Mouse (Mus musculus): ENCODE measurements around the gene Sec23b.
"Not testable (repeated sequence)": the region's sequence is repeated elsewhere in the genome, so short reads cannot be mapped to it uniquely, and the experiment has no call there.

The Sec23b gene

DNA sequence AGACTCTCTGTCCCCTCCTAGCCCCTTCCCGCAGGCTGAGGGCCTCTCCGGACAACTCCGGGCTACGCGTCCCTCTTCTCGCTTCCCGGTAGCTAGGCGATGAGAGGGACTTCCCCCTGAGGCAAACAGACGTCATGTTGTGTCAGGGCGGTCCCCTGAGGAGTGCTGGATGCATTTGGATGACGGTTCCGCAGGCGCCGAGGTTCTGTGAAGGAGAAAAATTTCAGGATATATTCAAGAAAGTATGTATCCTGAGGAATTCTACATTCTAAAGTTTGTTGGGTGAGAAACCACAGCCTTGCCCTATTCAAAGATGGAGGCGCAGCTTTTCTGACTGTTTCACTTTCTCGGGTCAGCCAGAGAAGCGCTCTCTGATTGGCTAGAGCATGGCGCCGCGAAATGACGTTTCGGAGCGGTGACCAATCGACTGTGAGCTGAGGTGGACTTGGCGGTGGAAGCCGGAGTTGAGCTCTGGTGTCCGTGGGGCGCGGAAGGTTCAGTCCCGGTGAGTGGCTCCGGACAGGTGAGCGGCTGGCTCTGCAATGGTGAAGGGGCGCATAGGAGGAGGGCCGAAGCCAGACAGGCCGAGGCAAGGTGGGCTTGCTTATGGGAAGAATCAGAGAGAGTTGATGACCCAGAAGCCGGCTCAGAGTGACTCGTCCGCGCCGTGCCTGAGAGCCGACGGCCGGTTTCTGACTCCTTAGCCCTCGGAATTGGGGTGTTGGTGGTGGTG, at the start of gene Sec23b:
Gene Sec23b (plus strand): TSS at position 410 of the 733 bp plus-strand sequence.
- peak; percentile 96 for DNase-seq

GRCm38 (mm10) chr2:144514619-144515018, 41.4 kb upstream of the Sec23b start:
- DNase-seq = no peak

DNA sequence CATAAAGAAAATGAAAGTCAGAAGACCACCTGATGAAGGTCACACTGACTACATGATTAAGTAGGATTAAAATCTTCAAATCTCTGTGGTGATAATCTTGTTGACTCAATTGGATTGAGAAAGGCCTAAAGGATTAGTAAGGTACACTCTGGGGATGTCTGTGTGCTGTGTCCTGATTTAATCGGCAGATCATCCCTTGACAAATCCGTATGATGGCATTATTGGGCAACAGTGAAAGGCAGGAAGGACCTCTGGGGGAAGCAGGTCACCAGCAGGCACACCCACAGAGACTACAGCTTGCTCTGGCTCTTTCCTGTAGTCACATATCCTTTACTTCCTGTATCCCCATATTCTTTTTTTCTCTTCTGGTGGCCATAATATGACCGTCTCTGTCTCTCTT, 36.3 kb upstream of the Sec23b start:
- DNase-seq = no peak

- no peak for DNase-seq
Observed at GRCm38 (mm10) chr2:144525856-144526255, 30.2 kb upstream of the Sec23b start.

DNA sequence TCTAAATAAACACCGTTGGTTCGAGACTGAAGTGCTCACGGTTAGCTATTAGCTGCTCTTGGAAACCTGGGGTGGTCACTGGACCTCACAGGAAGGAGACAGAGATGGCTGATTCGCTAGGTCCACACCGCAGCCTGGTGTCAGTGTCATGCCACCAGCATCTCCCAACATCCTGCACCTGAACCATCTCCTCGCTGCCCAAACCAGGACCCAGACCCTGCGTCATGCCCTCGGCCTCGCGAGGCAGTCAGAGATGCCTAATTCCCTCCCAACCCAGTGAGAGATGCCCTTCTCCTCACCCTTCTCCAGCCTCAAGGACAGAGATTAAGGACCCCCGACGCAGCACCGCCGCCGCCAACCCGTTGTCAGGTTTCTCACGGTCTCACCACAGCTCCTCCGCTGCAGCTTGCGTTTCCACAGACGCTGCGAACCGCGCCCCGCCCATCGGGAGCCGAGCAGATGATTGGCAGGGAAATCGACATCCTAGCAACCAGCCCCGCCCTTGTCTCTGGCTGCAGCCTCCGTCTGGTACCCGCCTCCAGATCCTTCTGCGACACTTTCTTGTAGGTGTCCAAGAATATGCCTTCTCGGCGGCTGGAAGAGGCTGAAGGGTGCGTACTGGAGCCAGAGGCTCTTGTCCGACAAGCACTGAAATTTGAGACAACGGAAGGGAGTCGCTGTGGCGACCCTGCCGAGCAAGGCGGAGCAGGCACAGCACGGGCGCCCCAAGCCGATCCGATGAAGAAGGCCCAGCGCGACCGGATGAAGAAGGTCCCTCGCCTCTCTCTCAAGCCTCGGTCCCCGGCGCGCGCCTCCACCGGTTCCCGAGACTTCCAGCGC, 28.8 kb upstream of the Sec23b start, which contains the start of the genes Dzank1 and Polr3f:
Gene Dzank1 (minus strand): TSS at position 434 of the 840 bp plus-strand sequence.
Gene Polr3f (plus strand): TSS at position 738 of the 840 bp plus-strand sequence.
- DNase-seq = peak; percentile 95

DNA sequence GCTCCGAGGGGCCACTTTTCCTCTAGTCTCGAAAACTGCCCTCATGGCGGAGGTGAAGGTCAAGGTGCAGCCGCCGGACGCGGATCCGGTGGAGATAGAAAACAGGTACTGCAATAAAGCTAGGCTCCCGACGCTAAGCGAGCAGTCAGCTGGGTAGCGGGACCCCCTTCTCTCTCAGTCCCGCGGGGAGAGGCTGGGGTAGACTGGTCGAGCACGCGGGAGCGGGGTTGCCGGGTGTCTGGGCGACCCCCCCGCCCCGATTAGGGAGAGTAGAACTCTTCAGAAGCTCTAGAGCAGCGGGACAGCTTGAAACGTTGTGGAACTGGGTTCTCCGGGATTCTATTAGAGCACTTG, 28.2 kb upstream of the Sec23b start:
- DNase-seq = no peak

DNA sequence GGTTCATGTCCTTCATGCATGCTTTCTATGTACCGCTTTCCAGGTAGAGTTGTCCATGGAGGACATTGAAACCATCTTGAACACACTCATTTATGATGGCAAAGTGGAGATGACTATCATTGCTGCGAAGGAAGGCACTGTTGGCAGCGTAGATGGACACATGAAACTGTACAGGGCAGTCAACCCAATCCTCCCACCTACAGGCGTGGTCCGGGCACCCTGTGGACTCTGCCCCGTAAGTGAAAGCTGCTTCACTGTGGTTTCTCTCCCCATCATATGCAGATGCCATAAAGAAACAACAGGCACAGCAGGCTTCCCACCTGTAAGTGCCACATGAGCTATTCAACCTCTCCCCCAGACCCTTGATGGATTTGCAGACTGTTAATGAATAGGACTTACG, 18.9 kb upstream of the Sec23b start:
- no peak for DNase-seq

DNA sequence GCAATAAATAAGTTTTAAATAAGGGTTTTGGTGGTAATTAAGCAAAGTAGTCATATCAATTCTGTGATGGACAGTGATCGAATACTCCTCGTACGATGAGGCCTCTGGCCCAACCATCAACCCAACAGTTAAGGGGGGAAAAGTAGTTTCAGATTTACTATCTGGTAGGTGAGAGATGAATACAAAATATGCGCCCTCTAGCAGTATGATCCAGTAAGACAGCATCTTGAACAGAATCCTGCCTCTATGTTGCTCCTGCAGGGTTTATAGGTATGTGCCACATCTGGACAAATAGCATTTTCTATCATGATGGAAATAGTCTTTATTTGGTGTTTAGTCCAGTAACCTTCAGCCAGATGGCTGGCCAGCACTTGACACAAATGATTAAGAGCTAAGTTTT, 14.8 kb upstream of the Sec23b start:
- no peak for DNase-seq

GRCm38 (mm10) chr2:144543670-144544069, 12.4 kb upstream of the Sec23b start:
- no peak for DNase-seq

DNA sequence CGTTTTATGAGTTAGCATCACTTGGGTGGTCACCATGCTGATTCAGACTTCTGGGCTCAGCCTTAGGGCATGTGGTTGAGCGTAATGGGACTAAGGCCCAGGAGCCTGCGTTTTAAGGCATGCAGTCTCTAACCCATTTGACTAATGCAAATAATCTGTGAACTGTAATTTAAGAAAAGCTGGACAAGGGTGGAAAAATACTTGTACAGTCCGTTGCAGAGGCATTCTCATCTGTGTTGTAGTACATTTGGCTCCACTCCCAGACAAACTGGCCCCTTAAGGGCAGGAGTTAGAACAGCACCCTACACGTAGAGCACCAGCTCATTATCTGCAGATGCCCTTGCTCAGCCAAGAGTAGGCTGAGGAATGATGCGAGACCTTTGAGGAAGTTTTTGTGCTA, 11.4 kb upstream of the Sec23b start:
- DNase-seq = no peak

DNA sequence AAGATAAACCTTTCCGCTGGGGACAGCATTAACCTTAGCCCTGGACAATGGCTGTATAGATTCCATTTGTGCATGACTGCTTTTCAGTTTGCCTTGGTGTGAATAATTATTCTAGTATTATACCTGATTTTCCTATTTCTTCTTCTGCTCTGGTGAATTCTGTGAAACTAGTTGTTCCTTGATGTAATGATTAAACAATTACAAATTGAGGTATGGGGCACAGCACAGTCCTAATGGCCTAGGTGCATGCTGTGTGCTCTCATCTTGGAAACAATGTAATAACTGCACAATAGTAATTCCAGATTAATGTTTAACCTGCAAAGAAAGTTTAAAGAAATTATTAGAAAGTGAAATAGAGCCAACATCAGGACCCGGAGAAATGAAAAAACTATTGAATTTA, 11.0 kb upstream of the Sec23b start:
- DNase-seq = no peak

DNA sequence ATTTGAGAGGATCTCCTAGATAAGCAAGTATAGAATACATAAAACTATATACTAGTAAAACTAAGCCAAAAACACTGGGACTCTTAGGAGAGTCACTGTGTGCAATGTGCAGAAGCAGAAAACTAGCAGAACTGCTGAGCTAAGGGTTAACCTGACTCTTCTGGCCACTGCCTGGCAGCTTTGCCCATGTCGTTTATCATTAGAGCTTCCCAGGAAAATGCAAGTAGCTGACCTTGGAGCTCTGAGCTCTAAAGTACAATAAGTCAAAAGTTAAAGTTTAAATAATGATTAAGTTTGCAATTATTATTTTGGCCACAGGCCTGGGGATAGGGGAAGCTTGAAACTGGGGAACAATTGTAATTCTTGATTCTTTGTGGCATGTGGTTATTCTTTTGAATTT, 10.5 kb upstream of the Sec23b start:
- DNase-seq = no peak

DNA sequence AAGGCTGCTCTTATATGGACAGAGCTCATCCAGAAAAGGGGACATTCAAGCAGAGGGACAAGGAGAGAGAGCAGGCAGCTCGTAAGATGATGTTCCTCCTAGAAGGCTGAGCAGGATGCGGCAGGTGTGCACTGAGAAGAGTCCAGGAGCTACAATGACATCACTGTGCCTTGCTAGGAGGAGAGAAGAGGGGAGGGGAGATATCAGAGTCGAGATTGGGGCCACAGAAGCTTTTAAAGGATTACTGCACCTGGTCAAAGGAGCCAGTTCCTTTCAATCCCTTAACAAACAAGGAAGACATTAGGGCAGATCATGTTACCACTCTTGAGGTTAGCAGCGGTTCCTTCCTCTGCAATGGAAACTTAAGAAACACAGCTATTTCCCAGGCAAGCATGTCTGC, 8.5 kb upstream of the Sec23b start:
- no peak for DNase-seq

DNA sequence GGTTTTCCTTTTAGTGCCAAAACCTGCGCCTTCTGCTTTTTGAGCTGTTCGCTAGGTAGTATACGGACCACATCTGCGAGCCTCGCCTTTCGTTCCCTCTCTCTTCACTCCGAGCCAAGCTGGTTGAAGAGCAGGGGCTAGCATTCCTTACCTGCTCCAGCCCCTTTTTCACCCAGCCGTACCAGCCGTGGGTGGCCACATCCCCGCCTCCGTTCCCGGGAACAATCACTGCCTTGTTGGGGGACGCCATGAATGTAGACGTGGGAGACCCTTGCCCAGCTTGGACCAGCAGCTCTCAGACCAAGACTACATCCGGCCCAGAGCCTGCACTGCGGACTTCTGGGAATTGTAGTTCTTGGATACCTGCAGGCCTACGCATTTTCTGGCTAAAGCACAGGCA, 5.5 kb upstream of the Sec23b start, which contains the start of gene Rbbp9:
Gene Rbbp9 (minus strand): TSS at position 341 of the 400 bp plus-strand sequence.
- DNase-seq = peak; percentile 59

DNA sequence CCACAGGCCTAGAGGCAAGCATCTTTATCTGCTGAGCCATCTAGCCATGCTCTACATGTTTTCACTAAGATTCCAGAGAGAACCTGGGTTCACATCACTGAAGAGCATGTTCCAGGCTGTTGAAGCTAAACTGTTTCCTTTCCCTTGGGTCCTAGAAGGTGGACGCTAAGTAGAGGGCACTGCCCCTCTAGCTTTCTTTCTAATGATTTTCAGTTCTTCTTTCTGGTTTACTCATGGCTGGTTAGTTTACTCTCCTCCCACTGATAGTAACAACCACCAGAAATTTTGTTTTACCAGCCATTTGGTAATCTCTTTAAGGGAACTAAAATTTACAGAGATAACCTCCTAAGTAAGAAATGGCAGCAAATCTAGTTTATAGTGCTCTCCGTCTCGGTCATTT, 2.1 kb upstream of the Sec23b start:
- DNase-seq = no peak

GRCm38 (mm10) chr2:144555286-144555819, 676 bp upstream of the Sec23b start:
- no peak for DNase-seq

DNA sequence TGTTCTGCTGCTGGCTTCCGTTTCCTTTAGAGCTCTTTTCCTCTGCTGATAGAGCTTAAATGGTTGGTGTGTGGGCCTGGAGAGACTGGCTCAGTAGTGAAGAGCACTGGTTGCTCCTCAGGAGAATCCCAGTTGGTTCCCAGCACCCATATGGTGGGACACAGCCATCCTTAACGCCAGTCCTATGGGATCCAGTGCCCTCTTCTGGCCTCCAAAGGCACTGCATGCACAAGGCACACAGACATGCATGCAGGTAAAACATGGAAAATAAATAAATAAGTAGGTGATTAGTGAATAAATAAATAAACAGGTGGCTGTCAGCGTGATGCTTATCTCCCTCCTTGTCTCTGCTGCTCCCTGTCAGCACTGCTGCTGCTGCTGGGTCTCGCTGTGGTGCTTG, 32.7 kb downstream of the Sec23b start:
- DNase-seq = no peak

DNA sequence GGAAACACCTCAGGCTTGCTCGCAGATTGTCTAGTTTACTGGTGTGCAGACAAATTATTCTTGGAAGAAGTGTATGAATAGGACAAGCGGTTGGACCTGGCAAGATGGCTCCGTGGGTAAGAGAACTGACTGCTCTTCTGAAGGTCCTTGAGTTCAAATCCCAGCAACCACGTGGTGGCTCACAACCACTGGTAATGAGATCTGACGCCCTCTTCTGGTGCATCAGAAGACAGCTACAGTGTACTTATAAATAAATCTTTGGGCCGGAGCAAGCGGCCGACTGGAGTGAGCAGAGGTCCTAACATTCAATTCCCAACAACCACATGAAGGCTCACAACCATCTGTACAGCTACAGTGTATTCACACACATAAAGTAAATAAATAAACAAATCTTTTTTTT, 37.0 kb downstream of the Sec23b start:
- DNase-seq = not testable (repeated sequence)

- DNase-seq = peak; percentile 73
Observed at GRCm38 (mm10) chr2:144593951-144594651, 38.1 kb downstream of the Sec23b start, which contains the start of gene Smim26. Smim26 (plus strand) TSS chr2:144594054.

DNA sequence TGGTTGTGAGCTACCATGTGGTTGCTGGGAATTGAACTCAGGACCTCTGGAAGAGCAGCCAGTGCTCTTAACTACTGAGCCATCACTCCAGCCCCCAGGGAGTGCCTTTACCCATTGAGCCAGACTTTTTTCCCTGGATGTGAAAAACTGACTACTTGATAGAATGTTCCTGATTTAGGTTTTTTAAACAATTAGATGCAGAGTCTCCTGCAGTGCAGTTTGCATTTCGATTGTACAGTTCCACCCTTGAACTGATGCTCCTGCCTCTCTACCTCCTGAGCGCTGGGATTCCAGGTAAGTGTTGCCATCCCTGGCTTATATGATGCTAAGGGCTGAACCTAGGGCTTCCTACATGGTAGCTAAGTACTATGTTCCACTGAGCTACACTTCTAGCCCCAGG, 42.0 kb downstream of the Sec23b start:
- no peak for DNase-seq

DNA sequence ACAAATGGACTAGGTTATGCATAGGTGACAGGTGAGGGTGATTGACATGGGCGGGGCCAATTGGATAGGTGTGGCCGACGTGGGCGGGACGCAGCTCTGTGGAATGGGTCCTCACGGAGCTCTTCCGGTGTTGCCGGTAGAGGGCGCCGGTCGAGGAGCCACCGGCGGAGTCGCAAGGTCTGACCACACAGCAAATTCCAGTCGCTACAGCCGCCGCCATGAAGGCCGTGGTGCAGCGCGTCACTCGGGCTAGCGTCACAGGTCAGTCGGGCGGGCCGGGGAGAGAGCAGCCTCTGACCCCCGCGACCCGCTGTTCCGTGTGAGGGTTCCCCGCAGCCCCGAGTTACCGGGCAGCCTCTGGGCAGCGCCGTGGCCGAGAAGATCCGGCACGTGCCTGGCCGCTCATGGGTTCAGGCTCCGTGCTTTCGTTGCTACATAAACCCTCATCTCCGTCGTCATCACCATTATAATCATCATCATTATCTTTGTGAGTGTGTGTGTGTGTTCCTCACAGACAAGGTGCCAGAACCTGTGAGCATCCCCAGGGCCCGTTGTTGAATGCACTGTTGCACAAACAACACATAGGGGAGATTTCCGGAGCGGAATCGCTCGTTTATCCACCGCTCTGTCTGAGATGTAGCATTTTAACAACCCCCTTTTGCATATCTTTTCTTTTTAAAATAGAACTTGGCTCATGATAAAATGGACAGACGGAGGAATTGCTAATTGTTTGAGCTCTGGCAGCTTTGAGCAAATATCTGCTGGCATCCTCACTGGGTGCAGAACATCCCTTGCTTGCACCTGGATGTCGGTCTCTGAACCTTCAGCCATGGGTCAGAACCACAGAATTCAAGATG, 44.0 kb downstream of the Sec23b start, which contains the start of gene Dtd1:
Gene Dtd1 (plus strand): TSS at position 67 of the 857 bp plus-strand sequence.
- DNase-seq = peak; percentile 85

DNA sequence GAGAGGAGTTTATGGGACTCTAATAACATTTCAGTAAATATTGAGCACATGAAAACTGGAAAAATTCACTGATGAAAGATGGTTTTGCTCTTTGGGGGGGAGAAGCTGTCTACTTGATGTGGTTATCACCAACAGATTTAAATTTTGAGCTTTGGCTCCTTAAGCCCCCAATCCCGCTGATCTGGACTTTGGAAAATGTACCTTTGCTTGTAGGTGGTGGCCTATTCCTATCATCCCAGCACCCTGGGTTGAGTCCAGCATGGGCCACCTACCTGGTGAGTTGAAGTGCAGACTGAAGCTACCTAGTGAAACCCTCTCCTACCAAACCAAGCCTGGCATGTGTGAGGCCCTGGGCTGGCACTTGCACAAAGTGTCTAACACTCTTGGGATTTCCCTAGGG, 45.5 kb downstream of the Sec23b start:
- DNase-seq = no peak

Measured in thymus, postnatal 25 days (tissue).